Mouse (Mus musculus): ENCODE data around the gene Vmn1r43. TPM values are rescaled to one million over a fixed set of nuclear protein-coding genes. Genes with fewer than 3 reads are reported as not detected.

Gene Vmn1r43
- polyA plus RNA-seq, 1 experiment from 2014 or later = not detected

Other genes with a start within 250 kb of the Vmn1r43 start
- 12.9 and 14.1 TPM in 2 replicates for gene Txnrd3, start 232.4 kb downstream of the Vmn1r43 start, polyA plus RNA-seq (2015; fragmentation: Nextera tagmentation; extraction: Ambion mirVana)
- not detected in 2 replicates for gene Vmn1r40, start 168.9 kb downstream of the Vmn1r43 start, polyA plus RNA-seq (2015; fragmentation: Nextera tagmentation; extraction: Ambion mirVana)
- gene Vmn1r41, start 135.6 kb downstream of the Vmn1r43 start, polyA plus RNA-seq (2015; fragmentation: Nextera tagmentation; extraction: Ambion mirVana) = not detected in 2 replicates
- not detected in 2 replicates for gene Vmn1r42, start within 50 bp of the Vmn1r43 start, polyA plus RNA-seq (2015; fragmentation: Nextera tagmentation; extraction: Ambion mirVana)
- gene Vmn1r44, start 7.2 kb upstream of the Vmn1r43 start, polyA plus RNA-seq (2015; fragmentation: Nextera tagmentation; extraction: Ambion mirVana) = not detected in 2 replicates
- gene Vmn1r45, start 64.2 kb upstream of the Vmn1r43 start, polyA plus RNA-seq (2015; fragmentation: Nextera tagmentation; extraction: Ambion mirVana) = not detected in 2 replicates
- gene Vmn1r46, start 92.9 kb upstream of the Vmn1r43 start, polyA plus RNA-seq (2015; fragmentation: Nextera tagmentation; extraction: Ambion mirVana) = not detected in 2 replicates
- gene Vmn1r47, start 139.7 kb upstream of the Vmn1r43 start, polyA plus RNA-seq (2015; fragmentation: Nextera tagmentation; extraction: Ambion mirVana) = not detected in 2 replicates
- gene Vmn1r48, start 160.4 kb upstream of the Vmn1r43 start, polyA plus RNA-seq (2015; fragmentation: Nextera tagmentation; extraction: Ambion mirVana) = not detected in 2 replicates
- not detected in 2 replicates for gene Vmn1r49, start 202.1 kb upstream of the Vmn1r43 start, polyA plus RNA-seq (2015; fragmentation: Nextera tagmentation; extraction: Ambion mirVana)
- gene Vmn1r50, start 225.0 kb upstream of the Vmn1r43 start, polyA plus RNA-seq (2015; fragmentation: Nextera tagmentation; extraction: Ambion mirVana) = not detected in 2 replicates
- not detected in 2 replicates for gene Vmn1r51, start 246.2 kb upstream of the Vmn1r43 start, polyA plus RNA-seq (2015; fragmentation: Nextera tagmentation; extraction: Ambion mirVana)

All from heart, embryonic 15.5 days (tissue).